Mouse (Mus musculus) liver, postnatal 0 days (tissue): Measurements from ENCODE around the gene Gm49450.

Source experiments
- CTCF ChIP-seq: sonication (generic); IDR thresholded peaks from 2 replicates; pipeline ENCODE4 v1.5.1; 2016; ENCODE audit warnings: antibody characterized with exemption, low read depth
- EP300 ChIP-seq: IDR thresholded peaks from 2 replicates; pipeline ENCODE4 v1.6.1; 2016; ENCODE audit warnings: antibody characterized with exemption, low read depth, mild to moderate bottlenecking

- TF ChIP-seq CTCF: no peak
- TF ChIP-seq EP300: no peak
Measured at GRCm38 (mm10) chr15:98884106-98884505, 69.2 kb downstream of the Gm49450 start.
